Mouse (Mus musculus) forebrain, embryonic 14.5 days (tissue): Measurements from ENCODE around the gene Thbs4. TPM values are rescaled to one million over a fixed set of nuclear protein-coding genes. Genes with fewer than 3 reads are reported as not detected.

Experiments
- ATAC-seq: fragments of 200-750 bp; cut with Nextera tagmentation; 2 replicates; pipeline ENCODE4 v1.8.0; 2017; ENCODE audit warnings: mild to moderate bottlenecking, moderate library complexity
- DNase-seq: peaks from one replicate; pipeline ENCODE4 v3.0.0-alpha.2; 2015; ENCODE audit warnings: low spot score
- H3K27ac ChIP-seq: fragments of 300-500 bp; sonication (generic); 2 replicates; pipeline ENCODE4 v1.5.1; 2014; ENCODE audit warnings: low read depth, mild to moderate bottlenecking, control low read depth, low read length, moderate library complexity
- H3K27me3 ChIP-seq: fragments of 300-500 bp; sonication (generic); replicated peaks from 2 replicates; pipeline ENCODE4 v1.6.1; 2014; ENCODE audit warnings: low read length, control low read depth, mixed read lengths; ENCODE audit not compliant: control insufficient read depth, insufficient read depth
- H3K36me3 ChIP-seq: fragments of 300-500 bp; sonication (generic); 2 replicates; pipeline ENCODE4 v1.6.1; 2014; ENCODE audit warnings: low read length, control low read depth; ENCODE audit not compliant: control insufficient read depth, insufficient read depth
- H3K4me1 ChIP-seq: fragments of 300-500 bp; sonication (generic); 2 replicates; pipeline ENCODE4 v1.6.1; 2014; ENCODE audit warnings: antibody characterized with exemption, low read length, control low read depth; ENCODE audit not compliant: control insufficient read depth, insufficient read depth
- H3K4me2 ChIP-seq: fragments of 300-500 bp; sonication (generic); 2 replicates; pipeline ENCODE4 v1.6.1; 2014; ENCODE audit warnings: mild to moderate bottlenecking, control low read depth, low read length
- H3K4me3 ChIP-seq: fragments of 300-500 bp; sonication (generic); 2 replicates; pipeline ENCODE4 v1.5.1; 2014; ENCODE audit warnings: low read depth, low read length, control low read depth
- H3K9ac ChIP-seq: fragments of 300-500 bp; sonication (generic); 2 replicates; pipeline ENCODE4 v1.6.1; 2014; ENCODE audit warnings: mild to moderate bottlenecking, low read length, control low read depth, moderate library complexity
- H3K9me3 ChIP-seq: fragments of 300-500 bp; sonication (generic); replicated peaks from 2 replicates; pipeline ENCODE4 v1.6.1; 2016; ENCODE audit warnings: low read length, control low read depth, mixed read lengths; ENCODE audit not compliant: control insufficient read depth
- WGBS: fragments of 180-500 bp; shearing (Covaris S2); extraction: QIAGEN DNeasy Blood & Tissue Kit; methylation state at CpG from one replicate; pipeline ENCODE4 v1.1.7; 2014; 5-methylcytosine and 5-hydroxymethylcytosine counted together
- polyA plus RNA-seq: library from polyadenylated mRNA; unstranded; fragments of >200 nt; fragmentation: Nextera tagmentation; extraction: Ambion mirVana; gene quantifications from 2 replicates; pipeline ENCODE4 v1.2.1, GENCODE M21; 2014

The Thbs4 gene
- polyA plus RNA-seq, 1 experiment from 2014 or later = 1.0 TPM

DNA sequence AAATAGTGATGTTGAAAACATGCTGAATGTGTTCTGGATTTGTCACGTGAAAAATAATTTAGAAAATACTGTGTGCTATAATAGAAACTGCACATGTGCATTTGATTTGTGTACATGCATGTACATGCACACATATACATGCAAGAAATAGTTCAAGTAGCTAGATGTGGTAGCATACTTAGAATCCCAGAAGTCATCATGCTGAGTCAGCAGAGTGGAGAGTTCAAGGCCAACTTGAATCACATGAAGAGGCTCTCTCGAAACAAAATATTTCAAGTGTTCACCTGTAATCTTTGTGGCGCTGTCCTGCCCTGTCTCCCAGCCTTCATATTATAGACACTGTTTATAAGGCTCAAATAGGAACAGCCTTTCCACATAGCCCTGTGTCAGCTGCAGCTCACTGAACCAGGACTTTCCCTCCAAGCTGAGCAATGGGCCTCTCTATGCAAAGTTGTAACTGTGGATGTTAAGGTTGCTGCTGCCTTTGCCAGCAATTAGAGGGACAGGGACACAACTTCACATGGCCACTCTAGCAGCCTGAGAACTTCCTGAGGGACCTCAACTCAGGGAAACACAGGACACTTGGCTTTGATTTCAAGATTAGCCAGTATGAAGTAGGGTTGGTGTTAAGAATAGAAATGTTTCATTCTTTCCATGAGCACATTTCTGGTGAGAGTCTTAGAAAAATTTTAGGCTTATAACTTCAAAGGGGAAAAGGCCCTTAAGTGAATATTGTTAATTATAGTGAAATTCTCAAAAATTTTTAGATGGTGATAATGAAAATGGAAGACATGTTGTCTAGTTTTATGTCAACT is 76.6 kb downstream of the Thbs4 start:
- Histone ChIP-seq H3K4me2 (no peak overlapping the region), H3K36me3 (no peaks in the 10 kb centered on the region), H3K27ac (no peak overlapping the region), H3K4me3 (no peak overlapping the region), H3K4me1 (no peaks in the 10 kb centered on the region), H3K9me3 (no peaks in the 10 kb centered on the region), H3K9ac (no peak overlapping the region), H3K27me3 (no peaks in the 10 kb centered on the region)
- WGBS = 96% methylated on average over 3 of the region's 3 CpGs
- ATAC-seq (no peak), DNase-seq (no peak)

DNA sequence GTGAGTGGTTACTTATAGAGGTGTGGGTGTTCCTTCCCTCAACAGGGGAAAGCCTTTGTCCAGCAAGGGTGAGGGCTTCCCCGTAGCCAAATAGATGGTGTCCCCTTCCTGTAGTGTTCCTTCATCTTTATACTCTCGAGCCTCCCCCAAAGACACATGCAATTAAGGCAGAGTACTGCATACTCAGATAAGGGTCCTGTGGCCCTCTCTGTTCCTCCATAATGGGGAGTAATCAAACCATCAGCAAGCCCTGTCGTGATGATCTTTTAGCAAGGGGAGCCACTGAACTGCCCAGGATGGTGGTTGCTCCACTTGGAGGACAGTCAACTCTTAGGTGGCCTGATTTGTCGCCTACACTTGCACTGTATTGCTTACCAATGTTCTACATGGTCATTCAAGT is 82.0 kb downstream of the Thbs4 start:
- 85% methylated on average over 4 of the region's 4 CpGs for WGBS
- DNase-seq (no peak), ATAC-seq (no peak)
- Histone ChIP-seq H3K27ac (no peak overlapping the region), H3K9me3 (no peaks in the 10 kb centered on the region), H3K4me1 (no peaks in the 10 kb centered on the region), H3K36me3 (no peaks in the 10 kb centered on the region), H3K4me2 (no peak overlapping the region), H3K4me3 (no peak overlapping the region), H3K27me3 (no peaks in the 10 kb centered on the region), H3K9ac (no peak overlapping the region)

DNA sequence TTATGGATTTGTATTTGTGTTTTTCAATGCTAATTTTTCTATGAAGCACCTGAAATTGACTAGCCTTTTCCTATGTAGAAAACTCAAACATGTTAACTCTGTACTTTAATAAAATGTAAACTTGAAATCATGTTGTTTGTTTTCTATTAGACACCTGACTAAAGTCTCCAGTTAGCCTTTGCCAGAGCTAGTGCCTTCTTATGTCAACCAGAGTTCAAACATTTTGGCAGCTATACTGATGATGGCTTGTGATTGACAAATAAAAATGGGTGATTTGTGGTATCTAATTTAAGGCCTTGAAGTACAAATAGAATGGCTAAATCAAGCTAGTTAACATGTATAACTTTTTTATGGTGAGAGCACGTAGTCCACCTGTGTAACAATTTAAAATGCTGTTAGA is 82.8 kb downstream of the Thbs4 start:
- Histone ChIP-seq H3K4me1 (no peaks in the 10 kb centered on the region), H3K27ac (no peak overlapping the region), H3K9me3 (no peaks in the 10 kb centered on the region), H3K9ac (no peak overlapping the region), H3K4me2 (no peak overlapping the region), H3K4me3 (no peak overlapping the region), H3K27me3 (no peaks in the 10 kb centered on the region), H3K36me3 (peaks cover 4% of the 10 kb centered on the region; the same call in 1 of the 2 replicates)
- ATAC-seq (no peak), DNase-seq (no peak)
- WGBS = 89% methylated on average over 1 of the region's 1 CpGs

DNA sequence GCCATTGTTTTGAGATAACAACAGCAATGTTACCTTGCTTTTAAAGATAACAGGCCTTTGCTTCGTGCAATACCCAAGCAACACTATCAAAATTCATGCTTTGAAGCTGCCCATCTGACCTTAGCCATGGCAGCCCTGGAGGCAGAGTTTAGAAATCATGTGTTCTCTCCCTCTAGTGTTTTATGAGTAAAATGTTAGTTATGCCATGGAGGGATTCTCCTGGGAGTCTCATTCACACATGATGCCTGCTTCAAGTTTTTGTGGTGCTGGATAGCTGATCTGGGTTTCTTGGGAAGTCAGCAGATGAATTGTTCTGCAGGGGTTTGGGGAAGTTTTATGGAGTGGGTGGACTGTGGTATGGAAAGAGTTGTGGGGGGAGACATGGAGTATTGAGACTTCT is 84.3 kb downstream of the Thbs4 start:
- Histone ChIP-seq H3K36me3 (peaks cover 7% of the 10 kb centered on the region; the same call in 1 of the 2 replicates), H3K27ac (no peak overlapping the region), H3K9me3 (no peaks in the 10 kb centered on the region), H3K4me1 (no peaks in the 10 kb centered on the region), H3K9ac (no peak overlapping the region), H3K27me3 (no peaks in the 10 kb centered on the region), H3K4me3 (no peak overlapping the region), H3K4me2 (no peak overlapping the region)
- DNase-seq (no peak), ATAC-seq (no peak)
- WGBS = 89% methylated on average over 1 of the region's 1 CpGs

DNA sequence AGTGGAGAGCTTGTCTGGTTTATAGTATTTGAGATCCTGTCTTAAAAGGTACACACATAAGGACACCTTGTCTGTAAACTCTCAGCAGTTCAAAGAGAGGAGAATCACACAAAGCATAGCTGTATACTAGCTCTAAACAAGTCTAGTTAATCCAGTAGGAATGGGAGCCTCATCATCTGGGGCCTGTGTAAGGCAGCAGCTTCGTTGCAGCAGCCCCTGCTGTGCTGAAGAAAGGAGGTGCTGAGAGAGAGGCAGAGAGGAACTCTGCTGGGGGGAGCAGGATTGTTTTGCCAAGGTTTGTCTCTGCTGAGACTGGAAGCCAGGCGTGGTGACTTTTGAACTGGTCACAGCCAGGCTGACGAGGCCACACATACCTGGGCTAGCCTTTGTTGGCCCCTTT is 85.1 kb downstream of the Thbs4 start:
- no peak for ATAC-seq

DNA sequence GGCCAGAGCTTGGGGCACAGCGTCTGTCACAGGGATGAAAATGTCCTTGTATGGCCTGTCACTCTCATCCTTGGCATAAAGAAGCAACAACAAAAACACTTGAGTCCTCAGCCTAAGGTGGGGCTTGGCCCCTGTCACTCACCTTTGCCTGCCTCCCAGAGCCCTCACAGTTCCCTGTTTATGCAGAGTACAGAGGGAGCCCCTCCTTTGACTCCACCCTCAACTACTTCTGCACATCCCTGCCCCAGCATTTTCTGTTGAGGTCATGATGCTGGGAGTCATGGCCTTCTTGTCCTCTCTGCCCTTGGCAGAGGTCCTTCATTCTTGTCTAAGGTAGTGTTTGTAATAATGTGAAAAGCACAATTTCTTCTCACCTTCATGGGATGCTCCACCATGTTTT is 86.2 kb downstream of the Thbs4 start:
- Histone ChIP-seq H3K27ac (no peak overlapping the region), H3K9me3 (no peaks in the 10 kb centered on the region), H3K4me2 (no peak overlapping the region), H3K4me3 (no peak overlapping the region), H3K9ac (no peak overlapping the region), H3K4me1 (peaks cover 3% of the 10 kb centered on the region; the same call in 1 of the 2 replicates), H3K36me3 (peaks cover 7% of the 10 kb centered on the region; the same call in 1 of the 2 replicates), H3K27me3 (no peaks in the 10 kb centered on the region)
- no peak for DNase-seq
- WGBS = 59% methylated on average over 1 of the region's 1 CpGs
- ATAC-seq = no peak

More for the DNA sequence above, 85.1 kb downstream of the Thbs4 start:
- Histone ChIP-seq H3K9ac (no peak overlapping the region), H3K27ac (no peak overlapping the region), H3K36me3 (peaks cover 7% of the 10 kb centered on the region; the same call in 1 of the 2 replicates), H3K4me3 (no peak overlapping the region), H3K4me1 (no peaks in the 10 kb centered on the region), H3K27me3 (no peaks in the 10 kb centered on the region), H3K4me2 (no peak overlapping the region), H3K9me3 (no peaks in the 10 kb centered on the region)
- DNase-seq = no peak
- WGBS = 16% methylated on average over 3 of the region's 3 CpGs

DNA sequence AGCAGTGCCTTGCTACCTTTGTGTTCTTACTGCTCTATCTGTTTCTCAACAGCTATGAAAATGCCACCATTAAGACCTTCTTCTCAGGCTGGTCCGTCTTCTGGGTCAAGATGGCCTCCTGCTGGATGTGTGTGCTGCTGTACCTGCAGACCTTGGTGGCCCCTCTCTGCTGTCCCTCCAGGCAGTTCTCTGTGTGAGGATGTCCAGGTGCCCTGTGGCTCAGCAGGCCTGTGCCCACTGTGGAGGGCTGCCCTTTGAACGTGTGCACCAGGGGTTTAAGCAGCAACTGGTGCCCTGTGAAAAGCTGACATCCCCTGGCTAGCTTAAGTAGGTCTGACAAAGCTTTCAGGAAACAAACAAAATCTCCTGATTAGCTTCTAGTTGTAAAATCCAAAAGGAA is 86.7 kb downstream of the Thbs4 start:
- H3K4me3 ChIP-seq = no peak overlapping the region
- ATAC-seq = no peak
- no peak overlapping the region for H3K27ac ChIP-seq
- H3K4me2 ChIP-seq = no peak overlapping the region
- H3K4me1 ChIP-seq = peaks cover 7% of the 10 kb centered on the region; the same call in 1 of the 2 replicates
- H3K9ac ChIP-seq = no peak overlapping the region
- no peaks in the 10 kb centered on the region for H3K27me3 ChIP-seq
- no peak for DNase-seq
- H3K36me3 ChIP-seq = peaks cover 7% of the 10 kb centered on the region; the same call in 1 of the 2 replicates
- no peaks in the 10 kb centered on the region for H3K9me3 ChIP-seq
- 59% methylated on average over 2 of the region's 2 CpGs for WGBS

DNA sequence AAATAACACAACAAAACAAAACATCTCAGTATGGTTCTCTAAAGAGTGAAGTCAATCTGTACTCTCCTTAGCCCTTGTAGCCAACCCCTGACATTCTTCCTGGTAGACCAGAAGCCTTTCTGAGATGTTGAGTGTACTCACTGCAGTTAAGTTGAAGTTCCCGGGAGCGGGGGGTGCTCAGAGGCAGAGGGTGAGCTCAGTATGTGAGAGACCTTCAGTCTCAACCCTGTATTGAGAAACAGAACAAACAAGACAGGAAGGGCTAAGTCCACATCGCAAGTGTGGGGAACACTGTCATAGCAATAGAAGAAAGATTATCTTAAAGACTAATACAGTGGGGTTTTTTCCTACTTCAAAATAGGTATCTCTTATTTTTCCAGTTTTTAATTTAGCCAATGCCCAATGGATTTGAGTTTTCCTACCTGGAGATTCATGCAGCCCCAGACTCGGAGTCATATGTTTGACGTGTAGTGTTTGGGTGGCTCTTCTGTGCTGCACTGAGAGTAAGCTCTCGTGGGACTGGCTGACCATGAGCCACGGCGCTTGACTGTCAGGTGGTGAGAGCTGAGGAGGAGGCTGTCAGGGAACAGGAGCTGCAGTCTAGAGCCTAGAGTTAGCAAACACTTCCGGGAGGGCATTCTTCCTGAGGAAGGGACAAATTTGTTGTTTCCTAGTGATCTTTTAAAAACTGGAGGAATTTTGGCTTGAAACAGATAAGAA is 88.1 kb downstream of the Thbs4 start:
- Histone ChIP-seq H3K9me3 (no peaks in the 10 kb centered on the region), H3K4me2 (no peak overlapping the region), H3K27ac (no peak overlapping the region), H3K27me3 (no peaks in the 10 kb centered on the region), H3K4me3 (no peak overlapping the region), H3K36me3 (peaks cover 7% of the 10 kb centered on the region; the same call in 1 of the 2 replicates), H3K4me1 (peaks cover 7% of the 10 kb centered on the region; the same call in 1 of the 2 replicates), H3K9ac (no peak overlapping the region)
- ATAC-seq (no peak), DNase-seq (no peak)
- WGBS = 94% methylated on average over 9 of the region's 9 CpGs
